Mouse (Mus musculus) megakaryocyte progenitor cell, adult 5-6 weeks (primary cell): ENCODE data around the gene Ppp2r2c. TPM values are rescaled to one million over a fixed set of nuclear protein-coding genes. Genes with fewer than 3 reads are reported as not detected.

ENCODE experiments used
- ATAC-seq: replicated peaks from 2 replicates; pipeline ENCODE4 v1.8.0; 2016; ENCODE audit warnings: mild to moderate bottlenecking, moderate TSS enrichment, inconsistent platforms; ENCODE audit not compliant: poor library complexity
- total RNA-seq, 2 experiments: library from RNA; stranded (forward) in 1 of 2; stranded (reverse) in 1 of 2; fragments of 157-497, 149-512 nt in 1 of 2; fragments of 200-1000 nt in 1 of 2; gene quantifications; 2 replicates each; pipeline versions ENCODE4 v1.2.3 to v1.2.4; 2015 to 2017

Ppp2r2c gene
- total RNA-seq, 2 experiments from 2014 or later, result not detected

GRCm38 (mm10) chr5:36869578-36870236 is 1.4 kb downstream of the Ppp2r2c start:
- no peak for ATAC-seq

- ATAC-seq, result no peak
These were observed 2.6 kb downstream of the Ppp2r2c start for GRCm38 (mm10) chr5:36870916-36871315.

- ATAC-seq, result no peak
These were observed 7.6 kb downstream of the Ppp2r2c start for GRCm38 (mm10) chr5:36875956-36876355.

GRCm38 (mm10) chr5:36876777-36877396 is 8.6 kb downstream of the Ppp2r2c start:
- no peak for ATAC-seq

- ATAC-seq, result no peak
These were observed 9.3 kb downstream of the Ppp2r2c start for GRCm38 (mm10) chr5:36877641-36878040.

GRCm38 (mm10) chr5:36878801-36879200 is 10.5 kb downstream of the Ppp2r2c start:
- no peak for ATAC-seq

GRCm38 (mm10) chr5:36880622-36881021 is 12.3 kb downstream of the Ppp2r2c start:
- ATAC-seq, result no peak

- ATAC-seq, result no peak
These were observed 15.2 kb downstream of the Ppp2r2c start for GRCm38 (mm10) chr5:36883516-36883915.

- no peak for ATAC-seq
These were observed 16.8 kb downstream of the Ppp2r2c start for GRCm38 (mm10) chr5:36885067-36885466.

- ATAC-seq, result no peak
These were observed 17.3 kb downstream of the Ppp2r2c start for GRCm38 (mm10) chr5:36885595-36885994.

GRCm38 (mm10) chr5:36886298-36886697 is 18.0 kb downstream of the Ppp2r2c start:
- ATAC-seq, result no peak

- no peak for ATAC-seq
These were observed 18.6 kb downstream of the Ppp2r2c start for GRCm38 (mm10) chr5:36886852-36887283.

GRCm38 (mm10) chr5:36887299-36887988 is 19.1 kb downstream of the Ppp2r2c start:
- ATAC-seq, result no peak

- no peak for ATAC-seq
These were observed 20.2 kb downstream of the Ppp2r2c start for GRCm38 (mm10) chr5:36888501-36888900.

- no peak for ATAC-seq
These were observed 20.6 kb downstream of the Ppp2r2c start for GRCm38 (mm10) chr5:36888911-36889310.

GRCm38 (mm10) chr5:36889380-36889886 is 21.1 kb downstream of the Ppp2r2c start:
- ATAC-seq, result no peak

- no peak for ATAC-seq
These were observed 22.5 kb downstream of the Ppp2r2c start for GRCm38 (mm10) chr5:36890794-36891193.

- no peak for ATAC-seq
These were observed 23.6 kb downstream of the Ppp2r2c start for GRCm38 (mm10) chr5:36891793-36892470.

- ATAC-seq, result no peak
These were observed 24.9 kb downstream of the Ppp2r2c start for GRCm38 (mm10) chr5:36893263-36893662.

- ATAC-seq, result no peak
These were observed 25.8 kb downstream of the Ppp2r2c start for GRCm38 (mm10) chr5:36894070-36894469.
